Mouse (Mus musculus) MEL (cell line): Measurements from ENCODE around the gene Olfr1167. TPM values are rescaled to one million over a fixed set of nuclear protein-coding genes. Genes with fewer than 3 reads are reported as not detected.
"Not testable (repeated sequence)": the region's sequence is repeated elsewhere in the genome, so short reads cannot be mapped to it uniquely, and the experiment has no call there.

Source experiments
- DNase-seq: peaks from one replicate; pipeline ENCODE4 v3.0.0; 2011; ENCODE audit warnings: low read depth, low spot score
- H3K27ac ChIP-seq: 2 replicates; pipeline ENCODE4 v1.5.1; 2012; ENCODE audit warnings: low read depth, mild to moderate bottlenecking, control low read depth, low read length, moderate library complexity; ENCODE audit not compliant: control insufficient read depth
- H3K27me3 ChIP-seq, 2 experiments: fragments of 150-350 bp in 1 of 2; sonication (generic) in 1 of 2; 2 replicates each; pipeline ENCODE4 v1.6.1; 2012; ENCODE audit warnings: low read length in 2 of 2, mild to moderate bottlenecking in 2 of 2, improper control_type of control experiment in 1 of 2, moderate library complexity in 1 of 2; ENCODE audit not compliant: insufficient read depth in 2 of 2, control insufficient read depth in 1 of 2
- H3K36me3 ChIP-seq, 2 experiments: 2 replicates each; pipeline ENCODE4 v1.6.1; 2012 to 2014; ENCODE audit warnings: low read length in 2 of 2, improper control_type of control experiment in 1 of 2, inconsistent platforms in 1 of 2, mild to moderate bottlenecking in 1 of 2; ENCODE audit not compliant: insufficient read depth in 2 of 2, control insufficient read depth in 1 of 2
- H3K4me1 ChIP-seq, 2 experiments: fragments of 150-350 bp in 1 of 2; sonication (generic) in 1 of 2; 2 replicates each; pipeline ENCODE4 v1.6.1; 2012; ENCODE audit warnings: low read length in 2 of 2, improper control_type of control experiment in 1 of 2, mild to moderate bottlenecking in 1 of 2; ENCODE audit not compliant: insufficient read depth in 2 of 2, control insufficient read depth in 1 of 2
- H3K4me3 ChIP-seq, 2 experiments: fragments of 150-350 bp in 1 of 2; sonication (generic) in 1 of 2; 2 replicates each; pipeline ENCODE4 v1.5.1; 2012; ENCODE audit warnings: low read depth in 2 of 2, low read length in 2 of 2, mild to moderate bottlenecking in 2 of 2, moderate library complexity in 2 of 2, control low read depth in 1 of 2, improper control_type of control experiment in 1 of 2; ENCODE audit not compliant: control insufficient read depth in 1 of 2, insufficient read depth in 1 of 2
- H3K79me2 ChIP-seq: 2 replicates; pipeline ENCODE4 v1.6.1; 2012; ENCODE audit warnings: mild to moderate bottlenecking, low read length, moderate library complexity; ENCODE audit not compliant: control insufficient read depth, poor library complexity, insufficient read depth
- H3K9ac ChIP-seq: 2 replicates; pipeline ENCODE4 v1.6.1; 2012; ENCODE audit warnings: low read depth, mild to moderate bottlenecking, control low read depth, low read length, moderate library complexity; ENCODE audit not compliant: control insufficient read depth, poor library complexity, severe bottlenecking
- H3K9me3 ChIP-seq: fragments of 150-350 bp; sonication (generic); replicated peaks from 2 replicates; pipeline ENCODE4 v1.6.1; 2012; ENCODE audit warnings: mild to moderate bottlenecking, low read length, improper control_type of control experiment, moderate library complexity; ENCODE audit not compliant: insufficient read depth
- CHD1 ChIP-seq: IDR thresholded peaks from 2 replicates; pipeline ENCODE4 v1.6.1; 2012; ENCODE audit warnings: low read depth, mild to moderate bottlenecking, inconsistent platforms, low read length, improper control_type of control experiment
- E2F4 ChIP-seq: IDR thresholded peaks from 2 replicates; pipeline ENCODE4 v1.6.1; 2011; ENCODE audit warnings: low read depth, low read length, improper control_type of control experiment, borderline replicate concordance
- ETS1 ChIP-seq: IDR thresholded peaks from 2 replicates; pipeline ENCODE4 v1.6.1; 2012; ENCODE audit warnings: low read depth, mild to moderate bottlenecking, inconsistent platforms, low read length, improper control_type of control experiment, moderate library complexity
- GATA1 ChIP-seq: IDR thresholded peaks from 2 replicates; pipeline ENCODE4 v1.6.1; 2011; ENCODE audit warnings: low read depth, low read length, improper control_type of control experiment
- MAFK ChIP-seq: IDR thresholded peaks from 2 replicates; pipeline ENCODE4 v1.6.1; 2011; ENCODE audit warnings: low read depth, mild to moderate bottlenecking, low read length, improper control_type of control experiment, borderline replicate concordance
- MAX ChIP-seq: IDR thresholded peaks from 2 replicates; pipeline ENCODE4 v1.6.1; 2011; ENCODE audit warnings: low read length, improper control_type of control experiment
- MAZ ChIP-seq: IDR thresholded peaks from 2 replicates; pipeline ENCODE4 v1.6.1; 2012; ENCODE audit warnings: low read depth, mild to moderate bottlenecking, inconsistent platforms, low read length, improper control_type of control experiment
- MEF2A ChIP-seq: IDR thresholded peaks from 2 replicates; pipeline ENCODE4 v1.6.1; 2014; ENCODE audit warnings: low read depth, mild to moderate bottlenecking, inconsistent platforms, low read length, improper control_type of control experiment; ENCODE audit not compliant: poor library complexity, insufficient replicate concordance, severe bottlenecking; ENCODE audit errors: extremely low read depth
- MYB ChIP-seq: IDR thresholded peaks from 2 replicates; pipeline ENCODE4 v1.6.1; 2011; ENCODE audit warnings: mild to moderate bottlenecking, low read depth, low read length, improper control_type of control experiment
- MYC ChIP-seq: IDR thresholded peaks from 2 replicates; pipeline ENCODE4 v1.6.1; 2011; ENCODE audit warnings: low read depth, mild to moderate bottlenecking, low read length, improper control_type of control experiment, moderate library complexity
- NELFE ChIP-seq: IDR thresholded peaks from 2 replicates; pipeline ENCODE4 v1.6.1; 2011; ENCODE audit warnings: low read depth, low read length, improper control_type of control experiment
- NRF1 ChIP-seq: IDR thresholded peaks from 2 replicates; pipeline ENCODE4 v1.6.1; 2014; ENCODE audit warnings: low read depth, mild to moderate bottlenecking, inconsistent platforms, low read length, improper control_type of control experiment, moderate library complexity; ENCODE audit not compliant: poor library complexity, insufficient read depth, severe bottlenecking
- POLR2A ChIP-seq, 2 experiments: IDR thresholded peaks; 2 replicates each; pipeline ENCODE4 v1.6.1; 2011 to 2012; ENCODE audit warnings: low read length in 2 of 2, mild to moderate bottlenecking in 2 of 2, control low read depth in 1 of 2, improper control_type of control experiment in 1 of 2, low read depth in 1 of 2, moderate library complexity in 1 of 2; ENCODE audit not compliant: control insufficient read depth in 1 of 2, insufficient read depth in 1 of 2, poor library complexity in 1 of 2
- POLR2AphosphoS2 ChIP-seq: IDR thresholded peaks from 2 replicates; pipeline ENCODE4 v1.6.1; 2011; ENCODE audit warnings: low read length, improper control_type of control experiment
- RCOR1 ChIP-seq: IDR thresholded peaks from 2 replicates; pipeline ENCODE4 v1.6.1; 2012; ENCODE audit warnings: low read depth, mild to moderate bottlenecking, inconsistent platforms, low read length, improper control_type of control experiment
- SIN3A ChIP-seq: IDR thresholded peaks from 2 replicates; pipeline ENCODE4 v1.6.1; 2012; ENCODE audit warnings: low read length, improper control_type of control experiment, inconsistent platforms
- SMC3 ChIP-seq: IDR thresholded peaks from 2 replicates; pipeline ENCODE4 v1.6.1; 2011; ENCODE audit warnings: low read depth, low read length, improper control_type of control experiment
- ZMIZ1 ChIP-seq: IDR thresholded peaks from 2 replicates; pipeline ENCODE4 v1.6.1; 2012; ENCODE audit warnings: low read depth, mild to moderate bottlenecking, inconsistent platforms, low read length, improper control_type of control experiment, moderate library complexity
- ZNF384 ChIP-seq: IDR thresholded peaks from 2 replicates; pipeline ENCODE4 v1.6.1; 2012; ENCODE audit warnings: low read depth, mild to moderate bottlenecking, inconsistent platforms, low read length, improper control_type of control experiment
- polyA plus RNA-seq, 2 experiments: library from polyadenylated mRNA; stranded (reverse) in 1 of 2; unstranded in 1 of 2; fragments of >175 nt in 1 of 2; fragments of >200 nt in 1 of 2; gene quantifications; 2 replicates each; pipeline versions ENCODE4 v1.2.1 to v1.2.4; 2012; ENCODE audit warnings: low replicate concordance in 2 of 2, low read depth in 1 of 2; ENCODE audit not compliant: insufficient read length in 2 of 2, insufficient read depth in 1 of 2, missing spikeins in 1 of 2
- total RNA-seq: library from RNA; depleted of rRNA; stranded (reverse); fragments of 300-350 nt; gene quantifications from 2 replicates; pipeline ENCODE4 v1.2.3, GENCODE M21; 2012; rRNA removed

Olfr1167 gene
- total RNA-seq (not detected in 2 replicates), polyA plus RNA-seq (under 1 TPM in 1 of 2 experiments, not detected in 1; 0.26 TPM)

GRCm38 (mm10) chr2:88155093-88155492 is at the start of gene Olfr1167:
TSS of gene Olfr1167 (minus strand) at chr2:88155193.
- not testable (repeated sequence) for H3K27me3 ChIP-seq, H3K36me3 ChIP-seq, DNase-seq, H3K4me1 ChIP-seq, H3K27ac ChIP-seq, H3K4me3 ChIP-seq, H3K79me2 ChIP-seq, H3K9ac ChIP-seq, H3K9me3 ChIP-seq

- H3K4me3 ChIP-seq: no peak within 1 kb of the TSS
- no peak within 1 kb of the TSS for H3K27ac ChIP-seq
- TF ChIP-seq CHD1: no peak
- no peak for TF ChIP-seq ZNF384
- no peaks in the 10 kb centered on the region for H3K79me2 ChIP-seq
- H3K9me3 ChIP-seq: no peaks in the 10 kb centered on the region
- H3K36me3 ChIP-seq: no peaks in the 10 kb centered on the region
- DNase-seq: no peak
- H3K9ac ChIP-seq: no peak within 1 kb of the TSS
- no peaks in the 10 kb centered on the region for H3K4me1 ChIP-seq
- no peaks in the 10 kb centered on the region for H3K27me3 ChIP-seq
These were observed 26.6 kb upstream of the Olfr1167 start, which contains the start of gene Olfr1168 for GRCm38 (mm10) chr2:88181580-88181979. TSS of gene Olfr1168 (plus strand) at chr2:88181880.

- no peak for DNase-seq
- Histone ChIP-seq H3K79me2 (no peaks in the 10 kb centered on the region), H3K9ac (no peak within 1 kb of the TSS), H3K4me3 (no peak within 1 kb of the TSS), H3K4me1 (no peaks in the 10 kb centered on the region), H3K27ac (no peak within 1 kb of the TSS), H3K36me3 (no peaks in the 10 kb centered on the region), H3K9me3 (no peaks in the 10 kb centered on the region), H3K27me3 (no peaks in the 10 kb centered on the region)
- no peak for TF ChIP-seq CHD1
- TF ChIP-seq MYC: no peak
- no peak for TF ChIP-seq MAFK
- no peak for TF ChIP-seq RCOR1
- TF ChIP-seq NELFE: no peak
- no peak for TF ChIP-seq SIN3A
- TF ChIP-seq MEF2A: no peak
- no peak for TF ChIP-seq SMC3
- TF ChIP-seq POLR2A (IDR thresholded peaks at IDR 0.05; ENCODE audit: control insufficient read depth in 1 of 2, insufficient read depth in 1 of 2, low read depth in 1 of 2, low read length in 2 of 2, poor library complexity in 1 of 2): no peak
- no peak for TF ChIP-seq GATA1
- no peak for TF ChIP-seq MYB
- TF ChIP-seq MAZ: no peak
- TF ChIP-seq E2F4: no peak
- TF ChIP-seq NRF1: no peak
- TF ChIP-seq ETS1: no peak
- no peak for TF ChIP-seq MAX
- TF ChIP-seq POLR2AphosphoS2: no peak
- TF ChIP-seq ZMIZ1: no peak
These were observed 26.8 kb downstream of the Olfr1167 start, which contains the start of gene Olfr1166 for GRCm38 (mm10) chr2:88128172-88128571. TSS of gene Olfr1166 (minus strand) at chr2:88128272.
